Mouse (Mus musculus): ENCODE measurements at regions not wholly inside any gene's neighbourhood (a gene's known extent, or its start where the extent isn't known, plus 50 kb on each side); places are given as distances from the start of the nearest gene placed in this dataset.

DNA sequence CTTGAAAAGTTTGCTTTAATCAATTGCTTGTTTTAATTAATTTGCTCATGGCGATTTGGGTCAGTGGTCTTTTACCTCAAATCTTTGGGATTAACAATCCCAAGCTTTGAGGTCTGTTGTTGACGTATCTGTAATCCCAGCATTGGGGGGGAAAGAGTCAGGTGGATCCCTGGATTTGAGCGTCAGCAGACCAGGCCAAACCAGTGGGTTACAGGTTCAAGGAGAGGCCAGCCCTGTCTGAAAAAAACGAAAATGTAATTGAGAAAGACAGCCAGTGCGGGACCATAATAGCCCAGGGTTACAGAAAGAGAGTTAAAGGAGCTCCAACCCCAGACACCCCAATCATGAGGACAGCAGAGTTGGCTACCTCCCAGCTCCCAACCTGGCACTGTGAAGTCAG, 53.0 kb upstream of the Hs6st1 start:
- TF ChIP-seq TAL1 (IDR thresholded peaks at IDR 0.05; ENCODE audit: low read length) (no peak), GATA1 (IDR thresholded peaks at IDR 0.05; ENCODE audit: low read length) (no peak)

All from erythroblast, embryonic 14.5 days (primary cell).